Mouse (Mus musculus) erythroblast, embryonic 14.5 days (primary cell): Measurements from ENCODE around the gene Btbd35f29.
"Not testable (repeated sequence)": the region's sequence is repeated elsewhere in the genome, so short reads cannot be mapped to it uniquely, and the experiment has no call there.

ENCODE experiments used
- GATA1 ChIP-seq: IDR thresholded peaks from 2 replicates; pipeline ENCODE4 v1.6.1; 2012; ENCODE audit warnings: low read length, inconsistent platforms, mixed read lengths
- TAL1 ChIP-seq: IDR thresholded peaks from 3 replicates; pipeline ENCODE4 v1.6.1; 2012; ENCODE audit warnings: low read length, inconsistent platforms, mixed read lengths

- not testable (repeated sequence) for TF ChIP-seq GATA1, TAL1
Measured at GRCm38 (mm10) chrX:31145144-31145543, 27.7 kb downstream of the Btbd35f29 start.
